Mouse (Mus musculus): ENCODE measurements around the gene Cyp8b1.

DNA sequence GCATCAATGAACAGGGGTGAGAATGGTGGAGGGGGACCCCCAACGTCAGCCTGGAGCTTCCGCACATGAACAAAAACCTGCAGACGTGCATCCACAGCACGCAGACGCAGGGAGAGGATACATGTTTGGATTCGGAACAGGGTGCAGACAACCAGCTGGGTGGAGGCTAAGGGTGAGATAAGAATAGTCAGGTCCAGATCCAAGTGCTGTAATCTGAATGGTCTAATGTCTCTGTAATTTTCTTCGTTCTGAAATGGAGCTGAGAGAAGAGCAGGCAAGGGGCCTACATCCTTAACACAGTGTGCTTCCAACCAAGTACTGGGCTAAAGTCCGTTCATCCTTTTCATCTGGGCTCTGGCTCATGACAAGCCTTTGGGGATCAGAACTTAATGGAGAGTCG lies 24.8 kb downstream of the Cyp8b1 start:
- TF ChIP-seq CTCF (IDR thresholded peaks at IDR 0.05 in 2 of 3, conservative IDR thresholded peaks at IDR 0.05 in 1 of 3; ENCODE audit: control insufficient read depth in 1 of 3, insufficient read depth in 1 of 3, low read depth in 2 of 3, low read length in 3 of 3, poor library complexity in 1 of 3, severe bottlenecking in 1 of 3) (no peak), USF2 (IDR thresholded peaks at IDR 0.05; ENCODE audit: borderline replicate concordance in 1 of 2, insufficient read depth in 1 of 2, low read depth in 1 of 2, low read length in 2 of 2) (no peak)
